Mouse (Mus musculus) bone marrow, adult 2 months (tissue): ENCODE measurements at regions not wholly inside any gene's neighbourhood (a gene's known extent, or its start where the extent isn't known, plus 50 kb on each side); places are given as distances from the start of the nearest gene placed in this dataset.
"Not testable (repeated sequence)": the region's sequence is repeated elsewhere in the genome, so short reads cannot be mapped to it uniquely, and the experiment has no call there.

Experiments used
- H3K27ac ChIP-seq: fragments of 200-500 bp; 2 replicates; pipeline ENCODE4 v1.5.1; 2012; ENCODE audit warnings: low read depth, mild to moderate bottlenecking, control low read depth, inconsistent platforms, low read length; ENCODE audit not compliant: control insufficient read depth, poor library complexity, insufficient read depth
- H3K4me1 ChIP-seq: fragments of 200-500 bp; 2 replicates; pipeline ENCODE4 v1.6.1; 2011; ENCODE audit warnings: low read length; ENCODE audit not compliant: control insufficient read depth, insufficient read depth
- H3K4me3 ChIP-seq: fragments of 200-500 bp; replicated peaks from 2 replicates; pipeline ENCODE3; 2011; ENCODE audit warnings: mild to moderate bottlenecking, low read depth, low read length, control low read depth; ENCODE audit not compliant: control insufficient read depth
- CTCF ChIP-seq: fragments of 200-500 bp; IDR thresholded peaks from 2 replicates; pipeline ENCODE4 v1.5.1; 2011; ENCODE audit warnings: low read length, control low read depth; ENCODE audit not compliant: control insufficient read depth, insufficient read depth
- POLR2A ChIP-seq: fragments of 200-500 bp; IDR thresholded peaks from 2 replicates; pipeline ENCODE4 v1.6.1; 2011; ENCODE audit warnings: low read depth, mild to moderate bottlenecking, control low read depth, low read length, borderline replicate concordance; ENCODE audit not compliant: control insufficient read depth
- WGBS: fragments of 180-500 bp; shearing (Covaris S2); methylation state at CpG from one replicate; pipeline ENCODE4 v1.1.7; 2018; 5-methylcytosine and 5-hydroxymethylcytosine counted together

DNA sequence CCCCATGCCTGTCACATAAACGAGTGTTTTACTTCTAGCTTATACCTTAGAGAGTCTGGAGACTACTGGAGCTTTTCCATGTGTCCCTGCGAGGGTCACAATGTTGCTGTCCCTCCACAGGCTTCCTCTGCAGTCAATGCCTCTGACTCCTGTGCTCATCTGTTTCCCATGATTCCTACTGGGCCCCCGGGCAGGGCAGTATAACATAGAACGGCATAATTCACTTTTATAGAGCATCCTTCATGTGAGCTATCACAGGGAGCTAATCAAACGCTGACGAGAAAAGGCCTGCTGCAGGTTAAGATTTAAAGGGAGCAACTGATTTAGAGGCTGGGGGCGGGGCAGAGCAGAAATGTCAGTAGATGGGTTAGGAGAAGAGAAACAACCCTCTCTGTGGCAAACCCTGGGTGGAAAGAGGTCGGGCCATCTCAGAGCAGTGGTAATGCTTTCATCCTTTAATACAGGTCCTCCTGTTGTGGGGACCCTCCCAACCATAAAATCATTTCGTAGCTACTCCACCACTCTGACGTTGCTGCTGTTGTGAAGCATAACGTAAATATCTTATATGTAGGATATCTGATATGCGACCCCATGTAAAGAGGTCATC lies 168.5 kb upstream of the Cdkn3 start:
- no peak overlapping the region for H3K27ac ChIP-seq
- H3K4me3 ChIP-seq, result no peak overlapping the region
- no peaks in the 10 kb centered on the region for H3K4me1 ChIP-seq
- 73% methylated on average over 12 of the region's 12 CpGs for WGBS
- TF ChIP-seq POLR2A, result no peak
- no peak for TF ChIP-seq CTCF

DNA sequence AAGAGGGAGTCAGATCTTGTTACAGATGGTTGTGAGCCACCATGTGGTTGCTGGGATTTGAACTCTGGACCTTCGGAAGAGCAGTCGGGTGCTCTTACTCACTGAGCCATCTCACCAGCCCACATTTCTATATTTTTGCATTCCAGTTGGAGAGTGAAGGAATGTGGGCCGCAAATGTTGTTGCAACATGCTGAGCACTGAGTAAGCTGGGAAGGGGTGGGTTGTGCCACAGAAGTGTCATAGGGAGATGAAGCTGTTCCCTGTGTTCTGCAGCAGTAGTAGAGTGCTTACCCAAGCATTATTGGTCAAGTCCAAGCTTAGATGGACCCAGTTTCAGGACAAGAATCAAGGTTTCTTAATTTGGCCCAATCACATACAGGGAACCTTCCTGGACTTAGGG lies 169.1 kb upstream of the Cdkn3 start:
- TF ChIP-seq CTCF (no peak), POLR2A (no peak)
- no peak overlapping the region for H3K4me3 ChIP-seq
- 85% methylated on average over 3 of the region's 3 CpGs for WGBS
- no peak overlapping the region for H3K27ac ChIP-seq
- no peaks in the 10 kb centered on the region for H3K4me1 ChIP-seq

DNA sequence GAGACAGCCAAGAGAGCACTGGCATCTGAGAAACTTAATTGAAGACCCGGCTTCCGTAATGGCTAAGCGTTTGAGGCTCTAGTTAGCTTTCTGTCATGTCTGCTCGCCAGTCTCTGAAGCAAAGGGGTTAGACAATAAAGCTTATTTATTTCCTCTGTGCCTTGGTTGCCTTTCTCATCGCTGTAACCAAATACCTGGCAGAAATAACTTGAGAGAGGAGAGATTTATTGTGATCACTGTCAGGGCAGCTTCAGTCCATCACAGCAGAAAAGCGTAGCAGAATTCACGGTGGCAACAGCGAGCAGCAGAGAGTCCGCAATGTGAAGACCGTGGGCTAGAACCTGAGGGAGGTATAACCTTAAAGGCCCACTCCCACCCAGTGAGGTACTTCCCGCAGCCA lies 174.2 kb upstream of the Cdkn3 start:
- WGBS, result 84% methylated on average over 11 of the region's 11 CpGs
- Histone ChIP-seq H3K27ac (no peak overlapping the region), H3K4me1 (no peaks in the 10 kb centered on the region), H3K4me3 (no peak overlapping the region)
- TF ChIP-seq POLR2A (no peak), CTCF (no peak)

- H3K4me3 ChIP-seq, result no peak overlapping the region
- no peak for TF ChIP-seq POLR2A
- TF ChIP-seq CTCF, result no peak
- no peaks in the 10 kb centered on the region for H3K4me1 ChIP-seq
- 51% methylated on average over 13 of the region's 13 CpGs for WGBS
- no peak overlapping the region for H3K27ac ChIP-seq
These were observed 182.0 kb upstream of the Cdkn3 start for GRCm38 (mm10) chr14:46578051-46579000.

GRCm38 (mm10) chr14:46575889-46576288 lies 184.5 kb upstream of the Cdkn3 start:
- no peak overlapping the region for H3K4me3 ChIP-seq
- no peaks in the 10 kb centered on the region for H3K4me1 ChIP-seq
- TF ChIP-seq POLR2A, result no peak
- no peak for TF ChIP-seq CTCF
- no peak overlapping the region; the same call in 1 of the 2 replicates for H3K27ac ChIP-seq
- WGBS, result 78% methylated on average over 4 of the region's 4 CpGs

- no peak for TF ChIP-seq CTCF
- no peak for TF ChIP-seq POLR2A
- Histone ChIP-seq H3K4me3 (no peak overlapping the region), H3K27ac (no peak overlapping the region; the same call in 1 of the 2 replicates), H3K4me1 (no peaks in the 10 kb centered on the region)
- 90% methylated on average over 3 of the region's 3 CpGs for WGBS
These were observed 184.9 kb upstream of the Cdkn3 start for GRCm38 (mm10) chr14:46575414-46575813.

DNA sequence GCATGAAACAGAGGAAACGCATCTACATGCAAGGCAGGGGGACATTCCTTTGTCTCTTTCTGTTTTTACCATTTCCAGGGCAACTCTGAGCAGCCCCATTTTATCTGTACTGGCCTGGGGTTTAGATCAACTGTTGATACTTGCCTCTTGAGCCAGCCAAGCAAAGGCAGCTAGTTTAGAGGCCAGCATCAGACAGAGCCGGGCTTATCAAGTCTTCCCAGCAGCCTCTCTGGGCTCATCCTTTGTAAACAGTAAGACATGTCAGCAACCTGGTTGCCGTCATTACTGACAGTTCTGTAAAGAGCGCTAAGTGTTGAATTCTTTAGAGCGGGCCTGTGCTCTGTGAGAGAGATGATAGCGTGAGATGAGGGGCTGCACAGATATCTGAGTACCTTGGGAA lies 182.9 kb upstream of the Bmp4 start:
- WGBS, result 79% methylated on average over 6 of the region's 6 CpGs
- H3K4me1 ChIP-seq, result no peaks in the 10 kb centered on the region
- no peak overlapping the region for H3K27ac ChIP-seq
- no peak overlapping the region for H3K4me3 ChIP-seq
- TF ChIP-seq CTCF (no peak), POLR2A (no peak)

- not testable (repeated sequence) for H3K27ac ChIP-seq, H3K4me3 ChIP-seq, H3K4me1 ChIP-seq
- 85% methylated on average over 2 of the region's 2 CpGs for WGBS
These were observed 182.5 kb upstream of the Bmp4 start for GRCm38 (mm10) chr14:46572972-46573371.
